Mouse (Mus musculus): ENCODE measurements at regions not wholly inside any gene's neighbourhood (a gene's known extent, or its start where the extent isn't known, plus 50 kb on each side); places are given as distances from the start of the nearest gene placed in this dataset.
"Not testable (repeated sequence)": the region's sequence is repeated elsewhere in the genome, so short reads cannot be mapped to it uniquely, and the experiment has no call there.

GRCm38 (mm10) chr3:3302657-3303056, 2447.9 kb upstream of the Gm8797 start:
- peak; percentile 14 for DNase-seq (ENCODE audit: low spot score)

- DNase-seq (ENCODE audit: low spot score) = no peak
Measured at GRCm38 (mm10) chr3:3308461-3308860, 2442.1 kb upstream of the Gm8797 start.

GRCm38 (mm10) chr3:3308996-3309395, 2441.6 kb upstream of the Gm8797 start:
- no peak for DNase-seq (ENCODE audit: low spot score)

- DNase-seq (ENCODE audit: low spot score) = no peak
Measured at GRCm38 (mm10) chr3:3310811-3311210, 2439.8 kb upstream of the Gm8797 start.

- DNase-seq (ENCODE audit: low spot score) = no peak
Measured at GRCm38 (mm10) chr3:3349634-3350033, 2401.0 kb upstream of the Gm8797 start.

GRCm38 (mm10) chr3:3370859-3371258, 2379.7 kb upstream of the Gm8797 start:
- DNase-seq (ENCODE audit: low spot score) = not testable (repeated sequence)

GRCm38 (mm10) chr3:3388056-3388770, 2362.4 kb upstream of the Gm8797 start:
- no peak for DNase-seq (ENCODE audit: low spot score)

Measured in layer of hippocampus, adult 11-12 months (tissue).